Mouse (Mus musculus) liver, embryonic 14.5 days (tissue): ENCODE measurements around the gene Map2k3.

Source experiments
- CTCF ChIP-seq: IDR thresholded peaks from 2 replicates; pipeline ENCODE4 v1.5.1; 2016; ENCODE audit warnings: antibody characterized with exemption, low read depth, control low read depth
- EP300 ChIP-seq: IDR thresholded peaks from 2 replicates; pipeline ENCODE4 v1.6.1; 2016; ENCODE audit warnings: antibody characterized with exemption, low read depth

- TF ChIP-seq CTCF = no peak
- no peak for TF ChIP-seq EP300
Observed at GRCm38 (mm10) chr11:60937611-60938010, 5.8 kb downstream of the Map2k3 start.
